In genomic region chr17:46594606-46595005, GRCm38 (mm10) we compare ENCODE assay signal across 10 mouse cellular contexts. TPM values are rescaled to one million over a fixed set of nuclear protein-coding genes. Genes with fewer than 3 reads are reported as not detected.
A peak's percentile ranks its signal among the peaks of the same experiment; 100 is the strongest.
DNase-seq lines count a peak whose midpoint lies in the region; ATAC-seq lines count a peak whose summit lies in the region.
"Had no signal": no experiment of that assay in that cellular context is flagged by ENCODE, and none has a peak within 500 bp of the region (broad histone marks: within the 10 kb centered on the region; RNA-seq: fewer than 3 reads in every experiment).

No protein-coding gene starts in this region.

- ATAC-seq in heart, embryonic 11.5 days (replicated peaks; ENCODE audit: insufficient number of reproducible peaks, low FRiP score, low TSS enrichment): peak; percentile 43; the same call in 1 of the 2 replicates
- no peak for ATAC-seq in midbrain, embryonic 12.5 days (ENCODE audit: low FRiP score, low read depth)
- no peak for ATAC-seq in midbrain, embryonic 13.5 days
- peak; percentile 14; the same call in 1 of the 2 replicates for ATAC-seq in stomach, embryonic 16.5 days (ENCODE audit: insufficient read depth, low FRiP score)
- ATAC-seq: CD4-positive, CD25-positive, alpha-beta regulatory T cell, adult 4 months had no signal

- H3K4me2 ChIP-seq in heart, embryonic 11.5 days: no peak overlapping the region; the same call in 1 of the 2 replicates
- H3K4me2 ChIP-seq in midbrain, embryonic 12.5 days (replicated peaks): no peak overlapping the region
- H3K4me2 ChIP-seq in midbrain, embryonic 13.5 days (replicated peaks): no peak overlapping the region
- no peak overlapping the region for H3K4me2 ChIP-seq in stomach, embryonic 16.5 days (ENCODE audit: low read depth, low read length)
- H3K4me2 ChIP-seq: liver, embryonic 15.5 days had no signal

- H3K36me3 ChIP-seq in heart, embryonic 11.5 days (ENCODE audit: control insufficient read depth, insufficient read depth, low read length): peaks cover 11% of the 10 kb centered on the region; the same call in 1 of the 2 replicates
- H3K36me3 ChIP-seq in midbrain, embryonic 12.5 days: peaks cover 20% of the 10 kb centered on the region
- peaks cover 23% of the 10 kb centered on the region for H3K36me3 ChIP-seq in midbrain, embryonic 13.5 days
- no peaks in the 10 kb centered on the region for H3K36me3 ChIP-seq in stomach, embryonic 16.5 days (ENCODE audit: control insufficient read depth, insufficient read depth, low read length)
- H3K36me3 ChIP-seq: liver, embryonic 15.5 days had no signal

- H3K4me1 ChIP-seq in heart, embryonic 11.5 days (ENCODE audit: control insufficient read depth, insufficient read depth, low read length): peaks cover 16% of the 10 kb centered on the region; the same call in 1 of the 2 replicates
- peaks cover 13% of the 10 kb centered on the region for H3K4me1 ChIP-seq in midbrain, embryonic 12.5 days
- peaks cover 18% of the 10 kb centered on the region for H3K4me1 ChIP-seq in midbrain, embryonic 13.5 days (replicated peaks)
- H3K4me1 ChIP-seq in stomach, embryonic 16.5 days (ENCODE audit: control insufficient read depth, insufficient read depth, low read length): peaks cover 26% of the 10 kb centered on the region

- peak overlapping the region; percentile 70 for H3K27ac ChIP-seq in heart, embryonic 11.5 days (ENCODE audit: low read depth, low read length)
- peak overlapping the region; percentile 35; the same call in 1 of the 2 replicates for H3K27ac ChIP-seq in midbrain, embryonic 12.5 days (replicated peaks)
- H3K27ac ChIP-seq in midbrain, embryonic 13.5 days: no peak overlapping the region
- H3K27ac ChIP-seq in stomach, embryonic 16.5 days (ENCODE audit: low read length): peak overlapping the region; percentile 51
- H3K27ac ChIP-seq: liver, embryonic 15.5 days had no signal

- no peaks in the 10 kb centered on the region for H3K27me3 ChIP-seq in heart, embryonic 11.5 days (ENCODE audit: control insufficient read depth, insufficient read depth, low read length)
- no peaks in the 10 kb centered on the region for H3K27me3 ChIP-seq in midbrain, embryonic 12.5 days
- no peaks in the 10 kb centered on the region for H3K27me3 ChIP-seq in midbrain, embryonic 13.5 days
- H3K27me3 ChIP-seq in stomach, embryonic 16.5 days (ENCODE audit: control insufficient read depth, insufficient read depth, low read length): no peaks in the 10 kb centered on the region
- H3K27me3 ChIP-seq: liver, embryonic 15.5 days had no signal

- 26% methylated on average over 9 of the region's 9 CpGs for WGBS in heart, embryonic 11.5 days (ENCODE audit: insufficient replicate concordance)
- 51% methylated on average over 9 of the region's 9 CpGs for WGBS in midbrain, embryonic 12.5 days
- 60% methylated on average over 9 of the region's 9 CpGs for WGBS in midbrain, embryonic 13.5 days
- WGBS in stomach, embryonic 16.5 days: 35% methylated on average over 9 of the region's 9 CpGs

- H3K9ac ChIP-seq in heart, embryonic 11.5 days (ENCODE audit: low read depth, low read length): peak overlapping the region; percentile 28; the same call in 1 of the 2 replicates
- no peak overlapping the region for H3K9ac ChIP-seq in midbrain, embryonic 12.5 days (replicated peaks)
- no peak overlapping the region for H3K9ac ChIP-seq in midbrain, embryonic 13.5 days (replicated peaks)
- peak overlapping the region; percentile 48 for H3K9ac ChIP-seq in stomach, embryonic 16.5 days (ENCODE audit: low read length)
- H3K9ac ChIP-seq: liver, embryonic 15.5 days had no signal

- no peaks in the 10 kb centered on the region for H3K9me3 ChIP-seq in heart, embryonic 11.5 days (replicated peaks; ENCODE audit: control insufficient read depth, low read length)
- no peaks in the 10 kb centered on the region for H3K9me3 ChIP-seq in midbrain, embryonic 12.5 days
- H3K9me3 ChIP-seq in midbrain, embryonic 13.5 days: no peaks in the 10 kb centered on the region
- no peaks in the 10 kb centered on the region for H3K9me3 ChIP-seq in stomach, embryonic 16.5 days (replicated peaks; ENCODE audit: control insufficient read depth, low read length)
- H3K9me3 ChIP-seq: liver, embryonic 15.5 days had no signal

- no peak for DNase-seq in heart, adult 9 months (ENCODE audit: low spot score in 2 of 2)
- DNase-seq in forelimb bud, embryonic 11.5 days (ENCODE audit: low read depth, low spot score): peak; percentile 52
- DNase-seq in adrenal gland, adult 18-20 months (ENCODE audit: low spot score in 2 of 2): no peak
- DNase-seq in spleen, postnatal 4 days (ENCODE audit: low spot score in 2 of 2): no peak

- H3K4me3 ChIP-seq in heart, embryonic 11.5 days (ENCODE audit: low read depth, low read length): no peak overlapping the region
- no peak overlapping the region for H3K4me3 ChIP-seq in midbrain, embryonic 12.5 days
- no peak overlapping the region for H3K4me3 ChIP-seq in midbrain, embryonic 13.5 days (replicated peaks)
- no peak overlapping the region for H3K4me3 ChIP-seq in stomach, embryonic 16.5 days (replicated peaks; ENCODE audit: low read length)
- H3K4me3 ChIP-seq: liver, embryonic 15.5 days had no signal

RNA-seq across cellular contexts. Expression of gene Ptk7, which starts 34.7 kb away (rescaled TPM):
- polyA plus RNA-seq in heart, embryonic 11.5 days (2014; fragmentation: Nextera tagmentation; extraction: Ambion mirVana): 18.8 and 22.8 TPM in 2 replicates
- 57.1 and 63.4 TPM in 2 replicates for polyA plus RNA-seq in midbrain, embryonic 12.5 days (2016; fragmentation: Nextera tagmentation; extraction: Ambion mirVana)
- polyA plus RNA-seq in midbrain, embryonic 13.5 days (2015; fragmentation: Nextera tagmentation; extraction: Ambion mirVana): 33.4 and 37.5 TPM in 2 replicates
- polyA plus RNA-seq in stomach, embryonic 16.5 days (2015; fragmentation: Nextera tagmentation; extraction: Ambion mirVana): 93.9 and 94.9 TPM in 2 replicates
- 1 to 10 TPM; 2.7 to 5.8 TPM for total RNA-seq in adrenal gland, adult 18-20 months (2021)
- polyA plus RNA-seq: CD4-positive, CD25-positive, alpha-beta regulatory T cell, adult 4 months had no signal

RNA-seq across cellular contexts. Expression of gene Srf, which starts 38.6 kb away (rescaled TPM):
- polyA plus RNA-seq in heart, embryonic 11.5 days (2014; fragmentation: Nextera tagmentation; extraction: Ambion mirVana): 14.6 and 15.0 TPM in 2 replicates
- 6.6 and 8.1 TPM in 2 replicates for polyA plus RNA-seq in midbrain, embryonic 12.5 days (2016; fragmentation: Nextera tagmentation; extraction: Ambion mirVana)
- polyA plus RNA-seq in midbrain, embryonic 13.5 days (2015; fragmentation: Nextera tagmentation; extraction: Ambion mirVana): 4.1 and 6.0 TPM in 2 replicates
- polyA plus RNA-seq in stomach, embryonic 16.5 days (2015; fragmentation: Nextera tagmentation; extraction: Ambion mirVana): 7.0 and 8.9 TPM in 2 replicates
- total RNA-seq in adrenal gland, adult 18-20 months (2021): 10 to 100 TPM; 40.8 to 66.6 TPM

RNA-seq across cellular contexts. Expression of gene Cul9, which starts 48.4 kb away (rescaled TPM):
- polyA plus RNA-seq in heart, embryonic 11.5 days (2014; fragmentation: Nextera tagmentation; extraction: Ambion mirVana): 2.5 and 4.4 TPM in 2 replicates
- polyA plus RNA-seq in midbrain, embryonic 12.5 days (2016; fragmentation: Nextera tagmentation; extraction: Ambion mirVana): 14.3 and 15.2 TPM in 2 replicates
- polyA plus RNA-seq in midbrain, embryonic 13.5 days (2015; fragmentation: Nextera tagmentation; extraction: Ambion mirVana): 18.7 and 20.3 TPM in 2 replicates
- 3.2 and 4.0 TPM in 2 replicates for polyA plus RNA-seq in stomach, embryonic 16.5 days (2015; fragmentation: Nextera tagmentation; extraction: Ambion mirVana)
- total RNA-seq in adrenal gland, adult 18-20 months (2021): 10 to 100 TPM; 24.8 to 30.1 TPM

RNA-seq across cellular contexts. Expression of gene Klc4, which starts 51.2 kb away (rescaled TPM):
- 16.5 and 18.0 TPM in 2 replicates for polyA plus RNA-seq in heart, embryonic 11.5 days (2014; fragmentation: Nextera tagmentation; extraction: Ambion mirVana)
- polyA plus RNA-seq in midbrain, embryonic 12.5 days (2016; fragmentation: Nextera tagmentation; extraction: Ambion mirVana): 43.6 and 44.7 TPM in 2 replicates
- 49.1 and 54.1 TPM in 2 replicates for polyA plus RNA-seq in midbrain, embryonic 13.5 days (2015; fragmentation: Nextera tagmentation; extraction: Ambion mirVana)
- 41.4 and 46.7 TPM in 2 replicates for polyA plus RNA-seq in stomach, embryonic 16.5 days (2015; fragmentation: Nextera tagmentation; extraction: Ambion mirVana)
- total RNA-seq in adrenal gland, adult 18-20 months (2021): 10 to 100 TPM; 35.8 to 47.6 TPM

RNA-seq across cellular contexts. Expression of gene Mrpl2, which starts 51.4 kb away (rescaled TPM):
- 110 and 119 TPM in 2 replicates for polyA plus RNA-seq in heart, embryonic 11.5 days (2014; fragmentation: Nextera tagmentation; extraction: Ambion mirVana)
- 73.9 and 88.4 TPM in 2 replicates for polyA plus RNA-seq in midbrain, embryonic 12.5 days (2016; fragmentation: Nextera tagmentation; extraction: Ambion mirVana)
- polyA plus RNA-seq in midbrain, embryonic 13.5 days (2015; fragmentation: Nextera tagmentation; extraction: Ambion mirVana): 75.1 and 89.5 TPM in 2 replicates
- polyA plus RNA-seq in stomach, embryonic 16.5 days (2015; fragmentation: Nextera tagmentation; extraction: Ambion mirVana): 94.1 and 99.9 TPM in 2 replicates
- total RNA-seq in adrenal gland, adult 18-20 months (2021): 10 to 100 TPM; 97.8 to 99.8 TPM

Comparison
In these comparisons a context has a peak if more than half of its experiments do, and no peak if none do; other contexts are left out.
1. ATAC-seq: peak in heart, embryonic 11.5 days (single experiment) and stomach, embryonic 16.5 days (single experiment); none in midbrain, embryonic 12.5 days (single experiment) and midbrain, embryonic 13.5 days (single experiment).
2. H3K9ac ChIP-seq: peak in heart, embryonic 11.5 days (single experiment) and stomach, embryonic 16.5 days (single experiment); none in midbrain, embryonic 12.5 days (single experiment) and midbrain, embryonic 13.5 days (single experiment).